ENCODE assay signal across 13 mouse cellular contexts in genomic region chr15:71099111-71099510, GRCm38 (mm10).
A peak's percentile ranks its signal among the peaks of the same experiment; 100 is the strongest.
DNase-seq lines count a peak whose midpoint lies in the region; ATAC-seq and TF ChIP-seq lines count a peak whose summit lies in the region.
"Had no signal": no experiment of that assay in that cellular context is flagged by ENCODE, and none has a peak within 500 bp of the region (broad histone marks: within the 10 kb centered on the region; RNA-seq: fewer than 3 reads in every experiment).

No protein-coding gene starts in this region.

- no peak for TF ChIP-seq CTCF in forebrain, postnatal 0 days (IDR thresholded peaks at IDR 0.05; ENCODE audit: low read depth)

- H3K36me3 ChIP-seq in hindbrain, embryonic 10.5 days = no peaks in the 10 kb centered on the region
- no peaks in the 10 kb centered on the region for H3K36me3 ChIP-seq in hindbrain, embryonic 16.5 days (ENCODE audit: control insufficient read depth, insufficient read depth, low read length)
- no peaks in the 10 kb centered on the region for H3K36me3 ChIP-seq in forebrain, postnatal 0 days (ENCODE audit: insufficient read depth)
- H3K36me3 ChIP-seq in kidney, embryonic 14.5 days (ENCODE audit: control insufficient read depth, insufficient read depth, low read length) = no peaks in the 10 kb centered on the region

- ATAC-seq in hindbrain, embryonic 16.5 days = no peak
- peak; percentile 85 for ATAC-seq in forebrain, postnatal 0 days
- ATAC-seq in kidney, embryonic 14.5 days (ENCODE audit: low FRiP score, low TSS enrichment) = no peak

- no peak overlapping the region for H3K9ac ChIP-seq in hindbrain, embryonic 16.5 days (ENCODE audit: low read depth, low read length)
- H3K9ac ChIP-seq in forebrain, postnatal 0 days = no peak overlapping the region
- H3K9ac ChIP-seq in kidney, embryonic 14.5 days (ENCODE audit: low read depth, low read length) = no peak overlapping the region

- no peak overlapping the region for H3K27ac ChIP-seq in hindbrain, embryonic 10.5 days
- no peak overlapping the region for H3K27ac ChIP-seq in hindbrain, embryonic 16.5 days (ENCODE audit: low read depth, low read length)
- no peak overlapping the region for H3K27ac ChIP-seq in forebrain, postnatal 0 days (ENCODE audit: low read depth, low read length)
- H3K27ac ChIP-seq in kidney, embryonic 14.5 days (ENCODE audit: low read depth, low read length) = no peak overlapping the region
- H3K27ac ChIP-seq: heart, adult 2 months had no signal

- no peaks in the 10 kb centered on the region for H3K4me1 ChIP-seq in hindbrain, embryonic 10.5 days (replicated peaks)
- H3K4me1 ChIP-seq in hindbrain, embryonic 16.5 days (ENCODE audit: control insufficient read depth, insufficient read depth, low read depth, low read length) = no peaks in the 10 kb centered on the region
- no peaks in the 10 kb centered on the region for H3K4me1 ChIP-seq in forebrain, postnatal 0 days (ENCODE audit: insufficient read depth)
- H3K4me1 ChIP-seq in kidney, embryonic 14.5 days (ENCODE audit: control insufficient read depth, insufficient read depth, low read length) = no peaks in the 10 kb centered on the region

- no peak overlapping the region for H3K4me3 ChIP-seq in hindbrain, embryonic 10.5 days
- H3K4me3 ChIP-seq in hindbrain, embryonic 16.5 days (ENCODE audit: low read length) = no peak overlapping the region
- no peak overlapping the region for H3K4me3 ChIP-seq in forebrain, postnatal 0 days (ENCODE audit: low read depth, low read length)
- no peak overlapping the region for H3K4me3 ChIP-seq in kidney, embryonic 14.5 days (ENCODE audit: low read length)
- H3K4me3 ChIP-seq: heart, adult 2 months had no signal

- intact Hi-C loops in left cerebral cortex, postnatal 4 days (cut with DNase I) = no loop called here
- intact Hi-C loops in heart, postnatal 10 days (cut with DNase I) = no loop called here

- H3K4me2 ChIP-seq in hindbrain, embryonic 16.5 days (ENCODE audit: low read length) = no peak overlapping the region
- no peak overlapping the region for H3K4me2 ChIP-seq in forebrain, postnatal 0 days (ENCODE audit: low read depth)
- no peak overlapping the region for H3K4me2 ChIP-seq in kidney, embryonic 14.5 days (replicated peaks; ENCODE audit: low read depth, low read length)
- H3K4me2 ChIP-seq: liver, embryonic 11.5 days had no signal

- H3K27me3 ChIP-seq in hindbrain, embryonic 10.5 days (ENCODE audit: insufficient read depth, poor library complexity, severe bottlenecking) = no peaks in the 10 kb centered on the region
- H3K27me3 ChIP-seq in hindbrain, embryonic 16.5 days (replicated peaks; ENCODE audit: control insufficient read depth, insufficient read depth, low read length) = no peaks in the 10 kb centered on the region
- H3K27me3 ChIP-seq in forebrain, postnatal 0 days (ENCODE audit: insufficient read depth, low read length) = no peaks in the 10 kb centered on the region
- no peaks in the 10 kb centered on the region for H3K27me3 ChIP-seq in kidney, embryonic 14.5 days (ENCODE audit: control insufficient read depth, insufficient read depth, low read length)

- DNase-seq in hindbrain, embryonic 10.5 days (ENCODE audit: low spot score) = peak; percentile 5
- DNase-seq in brain, adult 2 months (ENCODE audit: low read depth, low spot score) = peak; percentile 66
- DNase-seq in forebrain, postnatal 0 days = peak; percentile 67
- DNase-seq in left cerebral cortex, postnatal 4 days = peak; percentile 25
- no peak for DNase-seq in spleen, postnatal 4 days (ENCODE audit: low spot score in 2 of 2)
- no peak for DNase-seq in heart, postnatal 10 days
- DNase-seq: adrenal gland, postnatal 25 days; B cell, adult 2 months; heart, adult 2 months; kidney, postnatal 10 days had no signal

- H3K9me3 ChIP-seq in hindbrain, embryonic 10.5 days = no peaks in the 10 kb centered on the region
- H3K9me3 ChIP-seq in hindbrain, embryonic 16.5 days (ENCODE audit: control insufficient read depth, low read length) = no peaks in the 10 kb centered on the region
- H3K9me3 ChIP-seq in forebrain, postnatal 0 days (ENCODE audit: low read length) = no peaks in the 10 kb centered on the region
- H3K9me3 ChIP-seq in kidney, embryonic 14.5 days (ENCODE audit: control insufficient read depth, low read length) = no peaks in the 10 kb centered on the region

- 57% methylated on average over 3 of the region's 3 CpGs for WGBS in hindbrain, embryonic 10.5 days
- WGBS in hindbrain, embryonic 16.5 days = 46% methylated on average over 3 of the region's 3 CpGs
- 21% methylated on average over 3 of the region's 3 CpGs for WGBS in forebrain, postnatal 0 days
- WGBS in kidney, embryonic 14.5 days = 88% methylated on average over 3 of the region's 3 CpGs

Comparison
In these comparisons a context has a peak if more than half of its experiments do, and no peak if none do; other contexts are left out.
1. DNase-seq: peak in hindbrain, embryonic 10.5 days (single experiment), brain, adult 2 months (single experiment), forebrain, postnatal 0 days (single experiment) and left cerebral cortex, postnatal 4 days (single experiment); none in spleen, postnatal 4 days (0 of 2) and heart, postnatal 10 days (0 of 2).